25 mouse cellular contexts compared by ENCODE assay signal in genomic region chr1:36100371-36100770, GRCm38 (mm10). TPM values are rescaled to one million over a fixed set of nuclear protein-coding genes. Genes with fewer than 3 reads are reported as not detected.
DNase-seq lines count a peak whose midpoint lies in the region; ATAC-seq and TF ChIP-seq lines count a peak whose summit lies in the region.
"Had no signal": no experiment of that assay in that cellular context is flagged by ENCODE, and none has a peak within 500 bp of the region (broad histone marks: within the 10 kb centered on the region; RNA-seq: fewer than 3 reads in every experiment).

No protein-coding gene starts in this region.

- 41% methylated on average over 3 of the region's 3 CpGs for WGBS in liver, embryonic 12.5 days (ENCODE audit: insufficient replicate concordance)
- WGBS in liver, embryonic 14.5 days (ENCODE audit: insufficient replicate concordance): 36% methylated on average over 3 of the region's 3 CpGs
- 38% methylated on average over 3 of the region's 3 CpGs for WGBS in liver, embryonic 16.5 days (ENCODE audit: insufficient replicate concordance)

- H3K4me3 ChIP-seq in liver, embryonic 12.5 days: no peak overlapping the region
- H3K4me3 ChIP-seq in G1E (ENCODE audit: low read depth, low read length): peak overlapping the region; percentile 55; the same call in 1 of the 2 replicates
- H3K4me3 ChIP-seq in liver, embryonic 14.5 days (ENCODE audit: insufficient read depth in 1 of 2, low read depth in 2 of 2, low read length in 2 of 2): no peak overlapping the region
- no peak overlapping the region for H3K4me3 ChIP-seq in liver, embryonic 16.5 days (ENCODE audit: low read depth, low read length)
- H3K4me3 ChIP-seq: embryonic facial prominence, embryonic 13.5 days; embryonic facial prominence, embryonic 15.5 days; erythroblast, embryonic 14.5 days; forebrain, embryonic 10.5 days; forebrain, embryonic 12.5 days had no signal

- peaks cover 99% of the 10 kb centered on the region for H3K36me3 ChIP-seq in liver, embryonic 12.5 days
- peaks cover 90% of the 10 kb centered on the region for H3K36me3 ChIP-seq in G1E (replicated peaks)
- peaks cover 71% of the 10 kb centered on the region for H3K36me3 ChIP-seq in liver, embryonic 14.5 days (replicated peaks; ENCODE audit: control insufficient read depth, insufficient read depth, low read depth)
- H3K36me3 ChIP-seq in liver, embryonic 16.5 days (ENCODE audit: control insufficient read depth, insufficient read depth): peaks cover 59% of the 10 kb centered on the region

- no peak for ATAC-seq in liver, embryonic 12.5 days
- ATAC-seq in G1E (ENCODE audit: extremely low read depth, insufficient number of reproducible peaks, low FRiP score, poor library complexity, severe bottlenecking): peak; percentile 70
- no peak for ATAC-seq in liver, embryonic 14.5 days (ENCODE audit: insufficient read depth)
- ATAC-seq in liver, embryonic 16.5 days (ENCODE audit: low read depth): no peak
- ATAC-seq: activated CD4-positive, CD25-positive, alpha-beta regulatory T cell, adult 4 months; forebrain, embryonic 14.5 days; forebrain, embryonic 16.5 days; Patski had no signal

- no peak for TF ChIP-seq CTCF in G1E (IDR thresholded peaks at IDR 0.05; ENCODE audit: low read depth, low read length)
- no peak for TF ChIP-seq CTCF in liver, embryonic 14.5 days (IDR thresholded peaks at IDR 0.05; ENCODE audit: low read depth)

- DNase-seq in liver (no peak), G1E (ENCODE audit: low spot score) (peak; percentile 79)
- no peak for DNase-seq in liver, embryonic 14.5 days (ENCODE audit: low read depth in 3 of 3, low spot score in 3 of 3)
- no peak for DNase-seq in kidney, adult 8-10 months
- no peak for DNase-seq in spleen, postnatal 14 days (ENCODE audit: low spot score in 2 of 2)
- DNase-seq: adrenal gland, adult 8-10 months; adrenal gland, postnatal 14 days; adrenal gland, postnatal 36 days; cerebellum, adult 11-12 months; cerebellum, adult 2 months; cerebellum, adult 9-10 months; cerebellum, postnatal 14 days; cerebellum, postnatal 36 days; embryo, embryonic 11 days had no signal

- no peak for TF ChIP-seq EP300 in liver, embryonic 14.5 days (IDR thresholded peaks at IDR 0.05; ENCODE audit: low read depth)

- no peak overlapping the region for H3K4me2 ChIP-seq in liver, embryonic 12.5 days
- no peak overlapping the region for H3K4me2 ChIP-seq in liver, embryonic 14.5 days (ENCODE audit: low read depth)
- H3K4me2 ChIP-seq in liver, embryonic 16.5 days (ENCODE audit: low read depth, low read length): no peak overlapping the region
- H3K4me2 ChIP-seq: embryonic facial prominence, embryonic 13.5 days; embryonic facial prominence, embryonic 15.5 days; forebrain, embryonic 12.5 days had no signal

- H3K9ac ChIP-seq in liver, embryonic 12.5 days: 0 out of 2 replicates have a peak overlapping the region, but pooled peaks have one; percentile 3
- no peak overlapping the region; the same call in 1 of the 2 replicates for H3K9ac ChIP-seq in liver, embryonic 14.5 days (replicated peaks)
- no peak overlapping the region for H3K9ac ChIP-seq in liver, embryonic 16.5 days (ENCODE audit: low read depth, low read length)
- H3K9ac ChIP-seq: embryonic facial prominence, embryonic 13.5 days; embryonic facial prominence, embryonic 15.5 days; forebrain, embryonic 12.5 days had no signal

- peaks cover 60% of the 10 kb centered on the region for H3K4me1 ChIP-seq in liver, embryonic 12.5 days
- peaks cover 85% of the 10 kb centered on the region for H3K4me1 ChIP-seq in G1E (ENCODE audit: insufficient read depth, low read depth, low read length)
- peaks cover 30 to 53% of the 10 kb centered on the region in 2 experiments for H3K4me1 ChIP-seq in liver, embryonic 14.5 days (replicated peaks; ENCODE audit: control insufficient read depth in 2 of 2, insufficient read depth in 2 of 2, low read length in 1 of 2)
- H3K4me1 ChIP-seq in liver, embryonic 16.5 days (ENCODE audit: control insufficient read depth, low read depth, low read length): peaks cover 50% of the 10 kb centered on the region
- H3K4me1 ChIP-seq: forebrain, embryonic 10.5 days; forebrain, embryonic 12.5 days had no signal

- peak overlapping the region; percentile 99 for H3K27ac ChIP-seq in liver, embryonic 12.5 days
- peak overlapping the region; percentile 12 for H3K27ac ChIP-seq in liver, embryonic 14.5 days
- H3K27ac ChIP-seq in liver, embryonic 16.5 days (ENCODE audit: low read length): peak overlapping the region; percentile 56; the same call in 1 of the 2 replicates
- H3K27ac ChIP-seq: embryonic facial prominence, embryonic 13.5 days; embryonic facial prominence, embryonic 15.5 days; forebrain, embryonic 10.5 days; forebrain, embryonic 12.5 days had no signal

- H3K27me3 ChIP-seq in liver, embryonic 12.5 days (replicated peaks): no peaks in the 10 kb centered on the region
- no peaks in the 10 kb centered on the region for H3K27me3 ChIP-seq in G1E (ENCODE audit: insufficient read depth, low read length)
- no peaks in the 10 kb centered on the region for H3K27me3 ChIP-seq in liver, embryonic 14.5 days (ENCODE audit: control insufficient read depth, insufficient read depth, low read length)
- no peaks in the 10 kb centered on the region for H3K27me3 ChIP-seq in liver, embryonic 16.5 days (ENCODE audit: control insufficient read depth, insufficient read depth, low read depth, low read length)
- H3K27me3 ChIP-seq: embryonic facial prominence, embryonic 13.5 days; embryonic facial prominence, embryonic 15.5 days; forebrain, embryonic 12.5 days; Patski had no signal

- no peaks in the 10 kb centered on the region for H3K9me3 ChIP-seq in liver, embryonic 12.5 days (replicated peaks)
- no peaks in the 10 kb centered on the region for H3K9me3 ChIP-seq in G1E (replicated peaks)
- H3K9me3 ChIP-seq in liver, embryonic 14.5 days (ENCODE audit: control insufficient read depth, low read length): no peaks in the 10 kb centered on the region
- H3K9me3 ChIP-seq in liver, embryonic 16.5 days (replicated peaks; ENCODE audit: control insufficient read depth, low read length): no peaks in the 10 kb centered on the region
- H3K9me3 ChIP-seq: embryonic facial prominence, embryonic 13.5 days; embryonic facial prominence, embryonic 15.5 days; forebrain, embryonic 10.5 days; forebrain, embryonic 12.5 days had no signal

RNA-seq across cellular contexts. Expression of gene Hs6st1, which starts 32.2 kb away (rescaled TPM):
- polyA plus RNA-seq in liver, embryonic 12.5 days (2016; fragmentation: Nextera tagmentation; extraction: Ambion mirVana): 21.9 and 23.6 TPM in 2 replicates
- total RNA-seq in G1E (2014; fragmentation: Nextera tagmentation) (62.9 and 66.0 TPM in 2 replicates), G1E (2017) (29.3 and 32.2 TPM in 2 replicates)
- polyA plus RNA-seq in G1E (2012): 49.9 and 54.9 TPM in 2 replicates
- 29.3 and 31.0 TPM in 2 replicates for polyA plus RNA-seq in liver, embryonic 14.5 days (2012; rRNA removed)
- polyA plus RNA-seq in liver, embryonic 14.5 days (2014; fragmentation: Nextera tagmentation; extraction: Ambion mirVana): 6.8 and 12.0 TPM in 2 replicates
- 4.7 and 5.2 TPM in 2 replicates for polyA plus RNA-seq in liver, embryonic 16.5 days (2015; fragmentation: Nextera tagmentation; extraction: Ambion mirVana)

Comparison
In these comparisons a context has a peak if more than half of its experiments do, and no peak if none do; other contexts are left out.
1. H3K27ac ChIP-seq: peak in every context shown above with its lines; median percentile 99 in liver, embryonic 12.5 days; 56 in liver, embryonic 16.5 days; 12 in liver, embryonic 14.5 days.